8 mouse cellular contexts compared by ENCODE assay signal in genomic region chr5:121660059-121660896, GRCm38 (mm10). TPM values are rescaled to one million over a fixed set of nuclear protein-coding genes. Genes with fewer than 3 reads are reported as not detected.
DNase-seq lines count a peak whose midpoint lies in the region; ATAC-seq and TF ChIP-seq lines count a peak whose summit lies in the region.

Gene Acad10, minus strand, starts transcription at chr5:121660514.
Gene Brap, plus strand, starts transcription at chr5:121660563.

- 1% methylated on average over 85 of the region's 85 CpGs for WGBS in forebrain, embryonic 13.5 days
- under 1% methylated on average over 85 of the region's 85 CpGs for WGBS in large intestine, adult 2 months
- WGBS in liver, postnatal 0 days (ENCODE audit: insufficient replicate concordance): under 1% methylated on average over 70 of the region's 85 CpGs
- WGBS in neural tube, embryonic 14.5 days: 2% methylated on average over 81 of the region's 85 CpGs

- peak within 1 kb of the TSS; percentile 89 for H3K4me2 ChIP-seq in forebrain, embryonic 13.5 days
- peak within 1 kb of the TSS; percentile 96 for H3K4me2 ChIP-seq in liver, postnatal 0 days (ENCODE audit: low read depth, low read length)
- peak within 1 kb of the TSS; percentile 84 for H3K4me2 ChIP-seq in neural tube, embryonic 14.5 days (ENCODE audit: low read depth, low read length)

- H3K27me3 ChIP-seq in E14TG2a.4 (ENCODE audit: insufficient read depth, low read length): no peaks in the 10 kb centered on the region
- no peaks in the 10 kb centered on the region for H3K27me3 ChIP-seq in forebrain, embryonic 13.5 days
- no peaks in the 10 kb centered on the region for H3K27me3 ChIP-seq in liver, postnatal 0 days (ENCODE audit: insufficient read depth, low read length)
- H3K27me3 ChIP-seq in neural tube, embryonic 14.5 days (ENCODE audit: control insufficient read depth, insufficient read depth, low read length): no peaks in the 10 kb centered on the region

- no peak for TF ChIP-seq CTCF in E14TG2a.4 (conservative IDR thresholded peaks at IDR 0.05; ENCODE audit: low read length)
- TF ChIP-seq CTCF in liver, postnatal 0 days (IDR thresholded peaks at IDR 0.05; ENCODE audit: low read depth): no peak

- ATAC-seq in forebrain, embryonic 13.5 days: peak; percentile 92
- ATAC-seq in liver, postnatal 0 days: peak; percentile 82
- ATAC-seq in neural tube, embryonic 14.5 days (ENCODE audit: low read depth): peak; percentile 89

- intact Hi-C loops in heart, postnatal 10 days (cut with DNase I): no loop called here

- no peak for TF ChIP-seq EP300 in liver, postnatal 0 days (IDR thresholded peaks at IDR 0.05; ENCODE audit: low read depth)

- peak; percentile 81 for DNase-seq in c-Kit-positive CD71-positive TER-119-positive erythroid progenitor cells, embryonic 14.5 days (ENCODE audit: low spot score)
- peak; percentile 96 for DNase-seq in heart, postnatal 10 days
- DNase-seq in large intestine, adult 2 months (ENCODE audit: low read depth, low spot score): peak; percentile 67
- peak; percentile 95 for DNase-seq in liver, postnatal 0 days
- DNase-seq in testis, postnatal 10 days (ENCODE audit: low spot score): peak; percentile 96

- H3K9ac ChIP-seq in forebrain, embryonic 13.5 days: peak within 1 kb of the TSS; percentile 96
- peak within 1 kb of the TSS; percentile 93 for H3K9ac ChIP-seq in liver, postnatal 0 days (replicated peaks)
- H3K9ac ChIP-seq in neural tube, embryonic 14.5 days (replicated peaks; ENCODE audit: low read depth, low read length): peak within 1 kb of the TSS; percentile 90

- H3K4me3 ChIP-seq in E14TG2a.4 (replicated peaks; ENCODE audit: low read length): peak within 1 kb of the TSS; percentile 96
- peak within 1 kb of the TSS; percentile 97 for H3K4me3 ChIP-seq in forebrain, embryonic 13.5 days
- H3K4me3 ChIP-seq in liver, postnatal 0 days (ENCODE audit: low read depth, low read length): peak within 1 kb of the TSS; percentile 94
- H3K4me3 ChIP-seq in neural tube, embryonic 14.5 days (ENCODE audit: low read depth, low read length): peak within 1 kb of the TSS; percentile 95

- H3K4me1 ChIP-seq in E14TG2a.4 (replicated peaks; ENCODE audit: low read depth, low read length): peaks cover 35% of the 10 kb centered on the region
- peaks cover 25% of the 10 kb centered on the region for H3K4me1 ChIP-seq in forebrain, embryonic 13.5 days
- peaks cover 18% of the 10 kb centered on the region for H3K4me1 ChIP-seq in liver, postnatal 0 days (ENCODE audit: insufficient read depth)
- H3K4me1 ChIP-seq in neural tube, embryonic 14.5 days (ENCODE audit: control insufficient read depth, insufficient read depth, low read length): peaks cover 9% of the 10 kb centered on the region

- H3K27ac ChIP-seq in forebrain, embryonic 13.5 days: peak within 1 kb of the TSS; percentile 61
- peak within 1 kb of the TSS; percentile 90 for H3K27ac ChIP-seq in liver, postnatal 0 days (ENCODE audit: low read depth)
- H3K27ac ChIP-seq in neural tube, embryonic 14.5 days (ENCODE audit: low read depth, low read length): peak within 1 kb of the TSS; percentile 55

- peaks cover 32% of the 10 kb centered on the region for H3K36me3 ChIP-seq in E14TG2a.4 (ENCODE audit: insufficient read depth, low read length)
- H3K36me3 ChIP-seq in forebrain, embryonic 13.5 days (ENCODE audit: poor library complexity, severe bottlenecking): peaks cover 26% of the 10 kb centered on the region
- H3K36me3 ChIP-seq in liver, postnatal 0 days (replicated peaks; ENCODE audit: insufficient read depth, low read length): peaks cover 23% of the 10 kb centered on the region
- H3K36me3 ChIP-seq in neural tube, embryonic 14.5 days (ENCODE audit: control insufficient read depth, insufficient read depth, low read length): peaks cover 7% of the 10 kb centered on the region; the same call in 1 of the 2 replicates

- H3K9me3 ChIP-seq in E14TG2a.4 (ENCODE audit: low read length): no peaks in the 10 kb centered on the region
- H3K9me3 ChIP-seq in forebrain, embryonic 13.5 days (replicated peaks): no peaks in the 10 kb centered on the region
- H3K9me3 ChIP-seq in liver, postnatal 0 days (ENCODE audit: low read length): no peaks in the 10 kb centered on the region
- no peaks in the 10 kb centered on the region for H3K9me3 ChIP-seq in neural tube, embryonic 14.5 days (ENCODE audit: control insufficient read depth, low read length)

RNA-seq across cellular contexts. Expression of gene Acad10, which starts in this region (rescaled TPM):
- 0.87 and 1.8 TPM in 2 replicates for polyA plus RNA-seq in forebrain, embryonic 13.5 days (2015; fragmentation: Nextera tagmentation; extraction: Ambion mirVana)
- 10 to 100 TPM; 13.7 to 16.0 TPM for total RNA-seq in heart, postnatal 10 days (2021)
- 5.6 and 8.7 TPM in 2 replicates for polyA plus RNA-seq in large intestine, adult 2 months (2012; rRNA removed)
- polyA plus RNA-seq in liver, postnatal 0 days (2015; fragmentation: Nextera tagmentation; extraction: Ambion mirVana): 5.9 and 6.5 TPM in 2 replicates
- 1.3 and 1.9 TPM in 2 replicates for polyA plus RNA-seq in neural tube, embryonic 14.5 days (2014; fragmentation: Nextera tagmentation; extraction: Ambion mirVana)

RNA-seq across cellular contexts. Expression of gene Brap, which starts in this region (rescaled TPM):
- 40.9 and 42.7 TPM in 2 replicates for polyA plus RNA-seq in forebrain, embryonic 13.5 days (2015; fragmentation: Nextera tagmentation; extraction: Ambion mirVana)
- total RNA-seq in heart, postnatal 10 days (2021): 10 to 100 TPM; 28.2 to 35.2 TPM
- polyA plus RNA-seq in large intestine, adult 2 months (2012; rRNA removed): 18.7 and 22.7 TPM in 2 replicates
- 37.9 and 41.0 TPM in 2 replicates for polyA plus RNA-seq in liver, postnatal 0 days (2015; fragmentation: Nextera tagmentation; extraction: Ambion mirVana)
- 35.0 and 46.7 TPM in 2 replicates for polyA plus RNA-seq in neural tube, embryonic 14.5 days (2014; fragmentation: Nextera tagmentation; extraction: Ambion mirVana)

Comparison
In these comparisons a context has a peak if more than half of its experiments do, and no peak if none do; other contexts are left out.
1. Peak in every context shown above with its lines: DNase-seq, ATAC-seq, H3K4me3 ChIP-seq and H3K27ac ChIP-seq.